Mouse (Mus musculus): ENCODE measurements around the gene Slc35c1. TPM values are rescaled to one million over a fixed set of nuclear protein-coding genes. Genes with fewer than 3 reads are reported as not detected.
A peak's percentile ranks its signal among the peaks of the same experiment; 100 is the strongest.

Slc35c1 gene
- polyA plus RNA-seq, 1 experiment from 2014 or later, result 12.7 TPM

- no peaks in the 10 kb centered on the region for H3K36me3 ChIP-seq (ENCODE audit: control insufficient read depth, insufficient read depth)
- ATAC-seq, result no peak
- H3K4me1 ChIP-seq (replicated peaks; ENCODE audit: control insufficient read depth, insufficient read depth, low read length), result peaks cover 47% of the 10 kb centered on the region
- peak overlapping the region; percentile 72 for H3K9ac ChIP-seq (replicated peaks; ENCODE audit: low read depth, low read length)
- WGBS, result 39% methylated on average over 17 of the region's 17 CpGs
- peak overlapping the region; percentile 65 for H3K4me3 ChIP-seq (replicated peaks; ENCODE audit: low read length)
- peak overlapping the region; percentile 65 for H3K4me2 ChIP-seq (ENCODE audit: low read length)
- H3K27ac ChIP-seq (ENCODE audit: low read length), result peak overlapping the region; percentile 73; the same call in 1 of the 2 replicates
- H3K27me3 ChIP-seq (replicated peaks; ENCODE audit: control insufficient read depth, insufficient read depth, low read length), result no peaks in the 10 kb centered on the region
- no peaks in the 10 kb centered on the region for H3K9me3 ChIP-seq (ENCODE audit: control insufficient read depth, low read length)
These were observed 27.7 kb downstream of the Slc35c1 start for GRCm38 (mm10) chr2:92432299-92433295.

DNA sequence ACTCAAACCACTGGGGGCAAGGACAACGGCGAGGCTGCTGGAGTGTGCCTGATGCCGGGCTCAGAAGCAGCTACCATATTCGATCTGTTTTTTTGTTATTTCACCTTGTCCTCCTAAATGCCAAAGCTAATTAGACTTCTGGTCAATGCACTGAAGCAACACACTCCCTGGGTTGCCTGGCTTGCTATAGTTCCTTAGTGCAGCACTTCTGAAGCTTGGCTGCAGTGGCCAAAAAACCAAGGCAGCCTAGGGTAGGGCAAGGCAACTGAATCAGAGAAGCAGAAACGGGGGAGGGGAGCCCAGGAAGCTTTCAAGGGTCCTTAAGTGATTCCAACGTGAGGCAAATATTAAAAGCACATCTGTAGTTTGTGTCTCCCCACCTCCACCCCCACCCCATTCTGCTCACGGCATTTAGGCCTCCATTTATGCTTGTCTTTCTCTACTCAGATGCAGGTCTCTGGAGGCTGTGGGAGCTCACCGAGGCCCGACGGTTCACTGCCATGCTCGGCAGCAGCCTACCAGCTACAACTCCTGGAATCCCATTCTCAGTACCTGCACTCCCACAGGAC is 28.6 kb downstream of the Slc35c1 start:
- Histone ChIP-seq H3K4me3 (replicated peaks; ENCODE audit: low read length) (peak overlapping the region; percentile 65), H3K4me2 (ENCODE audit: low read length) (peak overlapping the region; percentile 65), H3K9ac (replicated peaks; ENCODE audit: low read depth, low read length) (peak overlapping the region; percentile 72), H3K4me1 (replicated peaks; ENCODE audit: control insufficient read depth, insufficient read depth, low read length) (peaks cover 51% of the 10 kb centered on the region), H3K27ac (ENCODE audit: low read length) (peak overlapping the region; percentile 73), H3K27me3 (replicated peaks; ENCODE audit: control insufficient read depth, insufficient read depth, low read length) (no peaks in the 10 kb centered on the region), H3K9me3 (ENCODE audit: control insufficient read depth, low read length) (no peaks in the 10 kb centered on the region), H3K36me3 (ENCODE audit: control insufficient read depth, insufficient read depth) (no peaks in the 10 kb centered on the region)
- 20% methylated on average over 11 of the region's 11 CpGs for WGBS
- no peak for ATAC-seq

- Histone ChIP-seq H3K4me3 (replicated peaks; ENCODE audit: low read length) (peak overlapping the region; percentile 65), H3K9ac (replicated peaks; ENCODE audit: low read depth, low read length) (peak overlapping the region; percentile 72), H3K36me3 (ENCODE audit: control insufficient read depth, insufficient read depth) (no peaks in the 10 kb centered on the region), H3K27me3 (replicated peaks; ENCODE audit: control insufficient read depth, insufficient read depth, low read length) (no peaks in the 10 kb centered on the region), H3K4me2 (ENCODE audit: low read length) (peak overlapping the region; percentile 65), H3K4me1 (replicated peaks; ENCODE audit: control insufficient read depth, insufficient read depth, low read length) (peaks cover 57% of the 10 kb centered on the region), H3K9me3 (ENCODE audit: control insufficient read depth, low read length) (no peaks in the 10 kb centered on the region), H3K27ac (ENCODE audit: low read length) (peak overlapping the region; percentile 73)
- ATAC-seq, result peak; percentile 39
- 51% methylated on average over 21 of the region's 21 CpGs for whole genome bisulfite sequencing
These were observed 29.4 kb downstream of the Slc35c1 start for GRCm38 (mm10) chr2:92430723-92431541.

DNA sequence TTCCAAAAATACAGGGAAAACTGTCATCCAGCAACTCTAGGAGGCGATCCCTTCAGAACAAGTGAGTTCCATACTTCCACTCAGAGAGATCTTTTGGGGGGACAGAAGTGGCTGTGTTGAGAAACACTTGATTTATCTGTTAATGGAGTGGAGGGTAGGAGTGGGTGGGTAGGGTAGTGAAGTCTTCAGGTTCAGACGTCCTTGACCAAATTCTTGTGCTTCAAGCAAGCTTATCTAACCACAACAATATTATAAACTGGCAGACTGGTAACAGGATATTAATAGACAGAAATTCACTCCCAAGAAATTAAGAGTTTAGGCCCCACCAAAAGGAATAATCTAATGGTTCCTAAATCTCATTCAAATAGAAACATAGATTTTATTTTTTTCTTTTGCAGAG is 30.2 kb downstream of the Slc35c1 start:
- Histone ChIP-seq H3K27me3 (replicated peaks; ENCODE audit: control insufficient read depth, insufficient read depth, low read length) (no peaks in the 10 kb centered on the region), H3K9ac (replicated peaks; ENCODE audit: low read depth, low read length) (no peak overlapping the region), H3K4me2 (ENCODE audit: low read length) (no peak overlapping the region), H3K4me3 (replicated peaks; ENCODE audit: low read length) (no peak overlapping the region), H3K27ac (ENCODE audit: low read length) (no peak overlapping the region), H3K9me3 (ENCODE audit: control insufficient read depth, low read length) (no peaks in the 10 kb centered on the region), H3K4me1 (replicated peaks; ENCODE audit: control insufficient read depth, insufficient read depth, low read length) (peaks cover 64% of the 10 kb centered on the region), H3K36me3 (ENCODE audit: control insufficient read depth, insufficient read depth) (no peaks in the 10 kb centered on the region; the same call in 1 of the 2 replicates)
- 89% methylated on average over 2 of the region's 2 CpGs for WGBS
- ATAC-seq, result no peak

GRCm38 (mm10) chr2:92427882-92428281 is 32.5 kb downstream of the Slc35c1 start:
- no peak overlapping the region for H3K4me2 ChIP-seq (ENCODE audit: low read length)
- 33% methylated on average over 6 of the region's 6 CpGs for WGBS
- no peaks in the 10 kb centered on the region for H3K27me3 ChIP-seq (replicated peaks; ENCODE audit: control insufficient read depth, insufficient read depth, low read length)
- H3K36me3 ChIP-seq (ENCODE audit: control insufficient read depth, insufficient read depth), result peaks cover 4% of the 10 kb centered on the region; the same call in 1 of the 2 replicates
- ATAC-seq, result peak; percentile 34
- no peaks in the 10 kb centered on the region for H3K9me3 ChIP-seq (ENCODE audit: control insufficient read depth, low read length)
- H3K27ac ChIP-seq (ENCODE audit: low read length), result 0 out of 2 replicates have a peak overlapping the region, but pooled peaks have one; percentile 9
- no peak overlapping the region for H3K4me3 ChIP-seq (replicated peaks; ENCODE audit: low read length)
- no peak overlapping the region for H3K9ac ChIP-seq (replicated peaks; ENCODE audit: low read depth, low read length)
- H3K4me1 ChIP-seq (replicated peaks; ENCODE audit: control insufficient read depth, insufficient read depth, low read length), result peaks cover 72% of the 10 kb centered on the region

DNA sequence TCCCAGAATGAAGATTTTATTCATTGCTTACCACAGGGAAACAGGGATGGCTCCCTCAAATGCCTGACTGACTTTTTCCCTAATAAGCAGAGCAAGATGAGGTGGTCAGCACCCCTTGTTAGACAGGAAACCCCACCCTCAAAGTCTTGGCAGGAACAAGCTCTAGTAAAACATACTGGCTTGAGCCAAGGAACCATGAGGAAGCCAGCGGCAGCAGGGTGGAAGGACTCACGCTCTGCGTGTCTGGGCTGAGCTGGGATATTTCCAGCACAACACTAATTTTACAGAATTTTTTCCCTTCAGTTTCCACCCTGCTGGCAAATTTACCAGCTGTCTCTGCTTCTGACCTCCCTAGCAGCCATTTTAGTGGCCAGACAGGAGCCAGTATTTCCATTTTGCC is 33.9 kb downstream of the Slc35c1 start:
- no peaks in the 10 kb centered on the region for H3K27me3 ChIP-seq (replicated peaks; ENCODE audit: control insufficient read depth, insufficient read depth, low read length)
- H3K9ac ChIP-seq (replicated peaks; ENCODE audit: low read depth, low read length), result no peak overlapping the region
- ATAC-seq, result no peak
- H3K4me1 ChIP-seq (replicated peaks; ENCODE audit: control insufficient read depth, insufficient read depth, low read length), result peaks cover 57% of the 10 kb centered on the region
- WGBS, result 72% methylated on average over 3 of the region's 3 CpGs
- 0 out of 2 replicates have a peak overlapping the region, but pooled peaks have one; percentile 20 for H3K27ac ChIP-seq (ENCODE audit: low read length)
- peaks cover 13% of the 10 kb centered on the region; the same call in 1 of the 2 replicates for H3K36me3 ChIP-seq (ENCODE audit: control insufficient read depth, insufficient read depth)
- H3K4me2 ChIP-seq (ENCODE audit: low read length), result no peak overlapping the region
- no peaks in the 10 kb centered on the region for H3K9me3 ChIP-seq (ENCODE audit: control insufficient read depth, low read length)
- no peak overlapping the region for H3K4me3 ChIP-seq (replicated peaks; ENCODE audit: low read length)

GRCm38 (mm10) chr2:92425366-92425765 is 35.0 kb downstream of the Slc35c1 start:
- no peak overlapping the region for H3K9ac ChIP-seq (replicated peaks; ENCODE audit: low read depth, low read length)
- H3K4me2 ChIP-seq (ENCODE audit: low read length), result no peak overlapping the region

GRCm38 (mm10) chr2:92424462-92425308 is 35.7 kb downstream of the Slc35c1 start:
- H3K9me3 ChIP-seq (ENCODE audit: control insufficient read depth, low read length), result no peaks in the 10 kb centered on the region
- H3K9ac ChIP-seq (replicated peaks; ENCODE audit: low read depth, low read length), result no peak overlapping the region
- H3K4me1 ChIP-seq (replicated peaks; ENCODE audit: control insufficient read depth, insufficient read depth, low read length), result peaks cover 46% of the 10 kb centered on the region
- H3K4me3 ChIP-seq (replicated peaks; ENCODE audit: low read length), result no peak overlapping the region
- peak; percentile 78 for ATAC-seq
- no peaks in the 10 kb centered on the region for H3K27me3 ChIP-seq (replicated peaks; ENCODE audit: control insufficient read depth, insufficient read depth, low read length)
- peaks cover 22% of the 10 kb centered on the region for H3K36me3 ChIP-seq (ENCODE audit: control insufficient read depth, insufficient read depth)
- H3K27ac ChIP-seq (ENCODE audit: low read length), result peak overlapping the region; percentile 73
- WGBS, result 40% methylated on average over 9 of the region's 9 CpGs
- no peak overlapping the region for H3K4me2 ChIP-seq (ENCODE audit: low read length)

More at GRCm38 (mm10) chr2:92425366-92425765, 35.0 kb downstream of the Slc35c1 start:
- Histone ChIP-seq H3K27me3 (replicated peaks; ENCODE audit: control insufficient read depth, insufficient read depth, low read length) (no peaks in the 10 kb centered on the region), H3K27ac (ENCODE audit: low read length) (peak overlapping the region; percentile 51; the same call in 1 of the 2 replicates), H3K36me3 (ENCODE audit: control insufficient read depth, insufficient read depth) (peaks cover 21% of the 10 kb centered on the region), H3K4me3 (replicated peaks; ENCODE audit: low read length) (no peak overlapping the region), H3K4me1 (replicated peaks; ENCODE audit: control insufficient read depth, insufficient read depth, low read length) (peaks cover 47% of the 10 kb centered on the region), H3K9me3 (ENCODE audit: control insufficient read depth, low read length) (no peaks in the 10 kb centered on the region)
- WGBS, result 57% methylated on average over 4 of the region's 4 CpGs
- ATAC-seq, result no peak

Data from forebrain, embryonic 16.5 days (tissue).